Mouse (Mus musculus): ENCODE results near the gene Coro1b. TPM values are rescaled to one million over a fixed set of nuclear protein-coding genes. Genes with fewer than 3 reads are reported as not detected.

Coro1b gene
- polyA plus RNA-seq (2012; rRNA removed), result 657 and 730 TPM in 2 replicates

DNA sequence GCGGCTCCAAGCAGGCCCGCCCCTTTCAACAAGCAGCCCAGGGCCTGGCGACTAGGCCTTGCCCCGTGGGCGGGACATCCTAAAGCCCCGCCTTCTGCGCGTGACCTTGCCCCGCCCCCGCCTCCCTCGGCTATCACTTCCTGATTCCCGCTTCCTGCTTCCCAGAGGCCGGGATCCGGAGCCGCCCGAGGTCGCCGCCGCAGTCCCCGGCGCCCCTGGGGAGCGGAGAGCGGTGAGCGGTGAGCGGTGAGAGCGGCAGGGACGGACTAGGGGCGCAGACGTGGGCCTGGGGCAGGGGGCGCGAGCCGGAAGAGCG is at the start of gene Coro1b:
Gene Coro1b, plus strand, starts transcription at position 129 of the 316 bp plus-strand sequence.

DNA sequence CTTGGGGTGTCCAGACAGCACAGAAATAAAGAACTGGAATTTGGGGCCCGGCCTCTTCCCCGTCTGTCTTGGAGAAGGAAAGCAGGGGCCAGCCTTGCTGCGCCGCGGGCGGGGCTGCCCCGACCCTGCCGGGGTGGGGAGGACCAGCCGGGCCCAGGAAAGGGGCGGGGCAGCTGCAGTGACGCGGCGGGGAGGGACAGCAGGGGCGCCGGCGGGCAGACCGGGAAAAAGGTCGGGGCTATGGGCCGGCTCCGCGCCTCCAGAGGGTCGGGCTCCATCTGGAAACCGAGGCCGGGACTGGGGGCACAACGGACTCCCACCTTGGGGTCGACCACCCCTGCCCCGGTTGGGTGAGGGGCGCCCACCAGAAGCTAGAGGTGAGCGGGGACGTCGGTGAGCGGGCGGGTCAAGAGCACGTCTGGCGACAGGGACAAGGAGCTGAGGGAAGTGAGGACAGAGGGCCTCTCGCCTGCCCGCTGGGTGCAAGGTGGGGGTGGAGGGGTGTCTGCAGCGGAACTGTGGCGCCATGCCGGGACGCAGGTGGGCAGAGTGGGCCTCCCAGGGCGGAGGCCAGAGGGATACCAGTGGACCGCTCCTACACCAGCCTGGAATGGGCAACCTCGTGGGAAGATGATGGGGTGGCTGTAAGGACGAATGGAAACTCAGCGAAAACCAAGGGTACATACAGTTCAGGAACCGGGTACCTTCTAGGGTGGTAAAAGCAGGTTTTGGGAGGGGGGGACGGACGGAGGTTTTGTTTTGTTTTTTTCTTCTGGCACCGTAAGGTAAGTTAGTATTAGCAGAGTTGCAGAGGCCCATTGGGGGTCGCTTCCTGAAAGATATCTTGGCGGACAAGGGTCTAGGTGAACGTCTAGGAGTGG is 48.3 kb upstream of the Coro1b start, which contains the start of gene Pitpnm1:
Gene Pitpnm1, plus strand, starts transcription at position 162 of the 881 bp plus-strand sequence.

DNA sequence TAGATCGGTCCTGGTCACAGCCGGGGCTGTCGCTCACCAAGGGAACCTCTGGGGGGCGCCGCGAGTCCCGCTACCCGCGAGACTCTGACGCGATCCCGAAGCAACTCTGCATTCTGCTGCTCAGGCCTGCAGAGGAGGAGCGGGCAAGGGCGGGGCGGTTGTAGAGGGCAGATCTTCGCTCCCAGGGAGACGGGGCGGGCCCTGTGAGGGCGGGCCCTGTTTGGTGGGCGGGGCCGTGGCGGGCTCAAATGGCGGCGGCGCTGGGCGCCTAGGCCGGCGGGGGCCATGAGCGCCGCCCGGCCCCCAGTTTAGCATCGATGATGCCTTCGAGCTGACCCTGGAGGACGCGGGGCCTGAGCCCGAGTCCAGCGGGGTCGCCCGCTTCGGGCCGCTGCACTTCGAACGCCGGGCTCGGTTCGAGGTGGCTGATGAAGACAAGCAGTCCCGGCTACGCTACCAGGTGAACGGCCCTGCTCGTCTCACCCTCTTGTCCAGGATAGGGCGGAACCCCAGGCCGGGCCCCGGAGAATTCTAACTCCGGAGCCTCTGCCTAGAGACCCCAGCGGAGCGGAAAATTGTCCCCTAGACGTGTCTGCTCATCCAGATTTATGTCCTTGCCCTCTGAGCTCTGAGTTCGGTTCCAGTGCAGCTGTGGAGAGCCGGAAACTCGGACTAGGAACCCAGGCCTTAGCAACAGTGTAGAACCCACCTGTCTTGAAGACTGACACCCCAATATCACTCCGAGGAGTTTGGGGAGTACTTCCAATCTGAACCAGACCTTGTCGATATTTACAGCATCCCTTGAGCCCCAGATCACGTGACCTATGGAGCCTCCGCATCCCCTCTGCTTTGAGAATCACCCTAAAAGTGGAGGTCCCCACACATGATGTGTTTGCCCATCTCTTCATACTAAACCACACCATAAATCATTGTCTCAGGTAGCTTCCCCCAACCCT is 22.4 kb upstream of the Coro1b start, which contains the start of gene Aip:
Gene Aip, minus strand, starts transcription at position 118 of the 956 bp plus-strand sequence.

DNA sequence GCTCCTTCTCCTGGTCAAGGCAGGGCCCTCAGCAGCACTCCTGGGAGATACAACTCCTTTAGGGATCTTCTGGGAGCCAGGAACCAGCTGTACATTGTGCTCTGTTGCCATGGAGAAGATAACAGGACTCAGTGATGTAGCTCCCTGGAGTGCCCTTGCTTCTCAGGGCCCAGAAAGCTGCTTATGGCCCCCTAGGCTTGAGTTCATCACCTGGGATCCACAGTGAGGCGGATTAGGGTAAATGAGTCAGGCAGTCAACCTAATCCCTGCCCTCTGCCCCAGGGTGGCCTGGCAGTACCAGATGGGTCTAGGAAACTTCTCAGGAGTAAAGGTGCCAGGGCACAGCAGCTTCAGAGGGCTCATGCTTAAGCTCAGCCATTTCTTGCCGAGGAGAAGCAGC is 9.0 kb upstream of the Coro1b start, which contains the start of gene Gpr152:
Gene Gpr152, plus strand, starts transcription at position 342 of the 400 bp plus-strand sequence.

DNA sequence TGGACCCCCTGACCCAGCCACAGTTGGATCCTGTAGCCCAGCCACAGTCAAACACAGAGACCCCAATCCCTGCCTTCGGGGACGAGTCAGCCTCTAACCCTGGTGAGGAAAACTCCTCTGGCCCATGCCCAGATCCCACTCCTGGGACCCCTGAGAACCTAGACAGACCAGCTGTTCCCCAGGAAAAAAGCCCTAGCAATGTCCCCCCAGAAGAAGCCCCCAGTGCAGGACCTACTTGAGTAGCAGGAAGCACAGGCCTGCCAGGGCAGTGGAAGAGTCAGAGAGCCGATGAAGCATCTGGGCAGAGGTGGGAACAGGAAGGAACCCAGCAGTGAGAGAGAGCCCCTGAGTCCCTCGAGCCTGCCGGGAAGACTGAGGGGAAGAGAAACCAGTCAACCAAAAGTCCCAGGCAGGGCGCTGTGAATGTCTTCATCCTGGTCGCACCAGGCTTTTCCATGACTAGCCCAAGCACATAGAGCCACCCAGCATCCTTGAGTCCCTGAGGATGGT is 4.6 kb upstream of the Coro1b start, which contains the start of gene Cabp4:
Gene Cabp4, minus strand, starts transcription at position 275 of the 510 bp plus-strand sequence.

DNA sequence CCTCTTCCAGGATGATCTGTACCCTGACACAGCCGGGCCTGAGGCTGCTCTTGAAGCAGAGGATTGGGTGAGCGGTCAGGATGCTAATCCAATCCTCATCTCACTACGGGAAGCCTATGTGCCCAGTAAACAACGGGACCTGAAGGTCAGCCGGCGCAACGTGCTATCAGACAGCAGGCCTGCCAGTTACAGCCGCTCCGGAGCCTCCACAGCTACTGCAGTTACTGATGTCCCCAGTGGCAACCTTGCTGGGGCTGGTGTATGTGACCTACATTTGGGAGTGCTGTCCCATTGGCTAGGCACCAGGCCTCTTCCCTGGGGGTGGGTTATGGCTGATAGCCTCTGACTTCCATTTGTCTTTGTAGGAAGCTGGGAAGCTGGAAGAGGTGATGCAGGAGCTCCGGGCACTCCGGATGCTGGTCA is 4.8 kb downstream of the Coro1b start, which contains the start of gene Ptprcap:
Gene Ptprcap, plus strand, starts transcription at position 373 of the 423 bp plus-strand sequence.

DNA sequence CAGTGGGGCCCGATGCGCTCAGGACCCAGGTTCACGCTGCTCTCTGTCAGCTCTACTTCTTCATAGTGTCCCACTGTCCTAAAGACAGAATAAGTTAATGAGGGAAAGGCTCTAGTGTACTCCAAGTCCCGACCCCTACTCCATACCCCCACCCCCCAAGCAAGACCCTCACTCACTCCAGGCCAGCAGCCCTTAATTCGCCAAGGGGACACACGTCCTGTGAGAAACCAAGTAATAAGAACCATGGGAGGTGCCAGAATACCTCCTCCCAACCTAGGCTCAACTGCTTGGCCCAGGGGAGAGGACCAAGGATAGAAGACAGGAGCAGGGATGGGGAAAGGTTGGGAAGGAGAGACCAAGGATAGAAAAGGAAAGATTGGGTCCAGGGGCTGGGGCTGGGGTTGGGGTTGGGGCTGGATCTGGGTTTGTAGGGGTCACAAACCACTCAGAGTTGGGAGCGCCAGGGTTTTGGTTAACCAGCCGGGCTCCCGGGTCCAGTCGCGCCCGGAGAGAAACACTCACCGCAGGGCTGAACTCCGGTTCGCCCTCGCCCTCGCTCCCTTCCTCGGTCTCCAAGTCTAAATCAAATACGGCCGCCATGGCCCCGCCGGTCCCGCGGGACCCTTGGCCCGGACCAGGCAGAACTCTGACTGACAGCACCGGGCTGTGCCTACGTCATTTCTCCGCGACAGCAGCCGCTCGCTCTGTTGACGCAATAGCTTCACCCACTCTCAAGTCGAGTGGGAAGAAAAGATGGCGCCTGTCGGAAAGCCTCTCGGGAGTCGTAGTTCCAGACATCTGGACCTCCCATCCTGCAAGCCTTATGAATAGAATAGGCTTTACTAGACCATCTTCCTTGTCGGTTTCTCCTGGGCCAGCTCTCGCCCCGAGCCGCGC is 14.5 kb downstream of the Coro1b start, which contains the start of gene Rps6kb2:
Gene Rps6kb2, minus strand, starts transcription at position 709 of the 897 bp plus-strand sequence.

DNA sequence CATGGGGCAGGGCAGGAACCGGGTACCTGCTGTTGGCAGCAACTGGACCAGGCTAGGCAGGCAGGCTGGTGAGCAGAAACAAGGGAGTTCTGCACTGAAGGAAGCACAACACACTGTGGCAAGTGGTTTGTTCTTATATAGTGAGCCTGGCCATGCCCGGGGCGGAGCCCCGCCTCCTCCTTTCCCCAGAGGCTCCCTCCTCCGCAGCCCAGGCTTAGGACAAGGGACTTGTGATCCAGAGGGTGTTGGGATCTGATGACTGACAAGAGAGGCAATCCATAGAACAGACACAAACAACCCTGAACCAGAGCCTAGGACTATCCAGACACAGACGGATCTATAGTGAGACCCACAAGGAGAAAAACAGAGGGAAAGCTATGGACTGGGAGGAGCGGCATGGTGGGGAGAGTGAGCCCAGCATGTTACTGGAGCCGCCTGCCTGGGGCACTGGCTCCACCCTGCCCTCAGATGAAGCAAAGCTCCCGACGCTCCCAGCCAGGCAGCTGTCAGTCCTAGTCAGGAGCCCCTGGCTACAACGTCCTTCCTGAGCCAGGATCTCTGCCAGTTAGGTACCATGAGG is 27.0 kb downstream of the Coro1b start, which contains the start of gene Carns1:
Gene Carns1, minus strand, starts transcription at position 112 of the 580 bp plus-strand sequence.

DNA sequence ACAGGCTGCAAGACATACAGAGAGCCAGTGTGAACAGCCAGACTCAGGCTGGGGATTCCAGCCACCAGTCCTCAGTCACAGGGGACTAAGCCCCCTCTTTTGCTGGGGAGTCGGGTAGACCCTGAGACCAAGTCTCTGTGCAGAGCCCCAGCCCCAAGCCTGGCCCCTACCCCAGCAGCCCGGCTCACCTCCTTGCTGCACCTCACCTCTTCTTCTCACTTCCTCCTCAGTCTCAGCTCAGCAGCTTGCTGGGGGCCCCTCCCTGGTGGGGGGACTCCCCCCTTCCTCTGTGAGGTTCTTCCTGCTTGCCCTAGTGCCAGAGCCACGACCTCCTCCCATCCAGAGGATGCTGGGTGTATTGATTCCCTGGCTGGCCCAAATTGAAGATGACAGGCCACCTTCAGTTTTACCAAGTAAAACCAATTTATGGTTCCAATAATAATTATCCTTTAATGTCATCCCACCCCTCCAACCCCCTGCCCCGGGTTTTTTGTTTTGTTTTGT is 42.5 kb downstream of the Coro1b start, which contains the start of gene Tbc1d10c:
Gene Tbc1d10c, minus strand, starts transcription at position 454 of the 504 bp plus-strand sequence.

DNA sequence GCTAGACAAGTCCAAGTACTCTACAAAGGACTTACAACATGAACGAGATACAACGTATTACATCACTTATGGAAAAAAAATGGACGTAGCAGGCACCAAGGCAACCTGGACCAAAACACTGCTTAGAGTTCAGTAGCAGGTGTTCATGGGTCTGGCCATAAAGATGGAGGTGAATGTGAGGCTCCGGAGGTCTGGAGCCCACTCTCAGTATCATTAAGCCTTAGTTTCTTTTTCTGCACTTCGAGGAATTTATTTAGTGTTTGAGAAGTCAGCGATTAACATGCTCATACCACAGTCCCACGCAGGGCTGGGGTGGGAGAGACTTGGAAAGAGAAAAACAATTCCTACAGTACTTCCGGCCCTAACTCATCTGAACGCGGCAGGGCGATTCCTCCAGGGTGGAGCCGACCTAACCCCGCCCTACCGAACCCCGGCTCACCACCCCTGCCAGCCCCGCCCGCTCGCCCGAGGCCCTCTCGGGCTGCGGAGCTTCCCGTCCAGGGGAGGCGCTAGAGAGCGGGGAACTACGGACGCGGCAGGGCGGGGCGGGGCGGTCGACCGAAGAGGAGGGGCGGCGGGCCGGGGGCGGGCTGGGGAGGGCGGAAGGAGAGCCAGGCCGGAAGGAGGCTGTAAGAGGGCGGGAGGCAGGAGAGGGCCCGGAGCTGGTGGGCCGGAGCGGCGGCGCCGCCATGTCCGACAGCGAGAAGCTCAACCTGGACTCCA is 43.3 kb downstream of the Coro1b start, which contains the start of gene Ppp1ca:
Gene Ppp1ca, plus strand, starts transcription at position 538 of the 723 bp plus-strand sequence.

DNA sequence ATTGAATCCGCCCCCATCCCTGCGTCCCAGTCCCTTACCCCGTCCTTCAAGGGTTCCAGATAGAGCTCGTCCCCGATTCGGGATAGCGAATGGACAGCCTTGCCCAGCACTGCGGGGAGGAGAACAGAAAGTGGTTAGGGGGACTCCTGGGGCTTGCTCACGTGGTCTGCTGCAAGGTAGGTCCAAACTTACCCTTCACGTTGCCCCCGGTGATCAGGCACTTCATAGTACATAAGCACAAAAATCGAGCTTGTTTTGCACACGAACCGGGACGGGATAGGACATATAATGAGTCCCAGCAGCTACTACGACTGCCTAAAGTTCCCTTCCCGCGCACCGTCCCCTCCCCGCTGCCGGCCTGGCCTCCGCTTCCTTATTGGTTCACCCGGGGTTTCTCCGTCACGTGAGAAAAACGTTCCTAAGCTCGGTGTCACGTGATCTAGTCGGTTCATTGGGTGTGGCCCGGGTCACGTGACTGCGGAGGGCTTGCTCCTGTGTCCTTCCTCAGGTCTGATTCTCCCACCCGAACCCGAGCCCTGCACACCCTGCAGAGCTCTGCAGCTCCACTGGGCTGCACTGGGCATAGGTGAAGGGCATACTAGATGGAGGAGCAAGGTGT is 53.0 kb downstream of the Coro1b start, which contains the start of gene Rad9a:
Gene Rad9a, minus strand, starts transcription at position 372 of the 619 bp plus-strand sequence.

Other genes with a start within 250 kb of the Coro1b start
- 146 and 188 TPM in 2 replicates for gene Tcirg1, start 241.5 kb upstream of the Coro1b start, polyA plus RNA-seq (2012; rRNA removed)
- gene Ndufs8, start 235.8 kb upstream of the Coro1b start, polyA plus RNA-seq (2012; rRNA removed), result 279 and 336 TPM in 2 replicates
- gene Aldh3b1, start 218.8 kb upstream of the Coro1b start, polyA plus RNA-seq (2012; rRNA removed), result 14.9 and 17.0 TPM in 2 replicates
- gene Unc93b1, start 213.4 kb upstream of the Coro1b start, polyA plus RNA-seq (2012; rRNA removed), result 160 and 202 TPM in 2 replicates
- 0.15 and 0.35 TPM in 2 replicates for gene Aldh3b3, start 190.0 kb upstream of the Coro1b start, polyA plus RNA-seq (2012; rRNA removed)
- gene Aldh3b2, start 176.3 kb upstream of the Coro1b start, polyA plus RNA-seq (2012; rRNA removed), result 14.5 and 14.7 TPM in 2 replicates
- gene Acy3, start 162.0 kb upstream of the Coro1b start, polyA plus RNA-seq (2012; rRNA removed), result 55.2 and 55.9 TPM in 2 replicates
- not detected in 2 replicates for gene Tbx10, start 155.9 kb upstream of the Coro1b start, polyA plus RNA-seq (2012; rRNA removed)
- 18.7 and 25.7 TPM in 2 replicates for gene Nudt8, start 148.0 kb upstream of the Coro1b start, polyA plus RNA-seq (2012; rRNA removed)
- 2.1 and 2.5 TPM in 2 replicates for gene Gm49405, start 148.0 kb upstream of the Coro1b start, polyA plus RNA-seq (2012; rRNA removed)
- gene Doc2g, start 145.3 kb upstream of the Coro1b start, polyA plus RNA-seq (2012; rRNA removed), result 10.8 and 11.5 TPM in 2 replicates
- 185 and 192 TPM in 2 replicates for gene Ndufv1, start 135.8 kb upstream of the Coro1b start, polyA plus RNA-seq (2012; rRNA removed)
- 871 and 970 TPM in 2 replicates for gene Gstp1, start 110.6 kb upstream of the Coro1b start, polyA plus RNA-seq (2012; rRNA removed)
- gene Gstp2, start 102.6 kb upstream of the Coro1b start, polyA plus RNA-seq (2012; rRNA removed), result 192 and 247 TPM in 2 replicates
- 8.4 and 8.5 TPM in 2 replicates for gene Gstp3, start 89.0 kb upstream of the Coro1b start, polyA plus RNA-seq (2012; rRNA removed)
- 2.5 TPM in 1 of 2 replicates, not detected in the other for gene Cabp2, start 67.0 kb upstream of the Coro1b start, polyA plus RNA-seq (2012; rRNA removed)
- gene Cdk2ap2, start 51.4 kb upstream of the Coro1b start, polyA plus RNA-seq (2012; rRNA removed), result 321 and 393 TPM in 2 replicates
- 133 and 136 TPM in 2 replicates for gene Pitpnm1, start 48.6 kb upstream of the Coro1b start, polyA plus RNA-seq (2012; rRNA removed)
- 65.0 and 68.8 TPM in 2 replicates for gene Aip, start 22.8 kb upstream of the Coro1b start, polyA plus RNA-seq (2012; rRNA removed)
- 0.02 and 0.05 TPM in 2 replicates for gene Gpr152, start 8.8 kb upstream of the Coro1b start, polyA plus RNA-seq (2012; rRNA removed)
- gene Cabp4, start 4.6 kb upstream of the Coro1b start, polyA plus RNA-seq (2012; rRNA removed), result 0.15 and 0.28 TPM in 2 replicates
- 74.8 and 129 TPM in 2 replicates for gene Ptprcap, start 5.0 kb downstream of the Coro1b start, polyA plus RNA-seq (2012; rRNA removed)
- gene Rps6kb2, start 14.7 kb downstream of the Coro1b start, polyA plus RNA-seq (2012; rRNA removed), result 38.0 and 53.9 TPM in 2 replicates
- gene Carns1, start 26.9 kb downstream of the Coro1b start, polyA plus RNA-seq (2012; rRNA removed), result 5.3 and 9.0 TPM in 2 replicates
- gene Tbc1d10c, start 42.7 kb downstream of the Coro1b start, polyA plus RNA-seq (2012; rRNA removed), result 9.9 and 10.0 TPM in 2 replicates
- gene Ppp1ca, start 43.4 kb downstream of the Coro1b start, polyA plus RNA-seq (2012; rRNA removed), result 488 and 523 TPM in 2 replicates
- gene Rad9a, start 53.0 kb downstream of the Coro1b start, polyA plus RNA-seq (2012; rRNA removed), result 15.7 and 22.4 TPM in 2 replicates
- gene Clcf1, start 65.6 kb downstream of the Coro1b start, polyA plus RNA-seq (2012; rRNA removed), result 8.3 and 14.8 TPM in 2 replicates
- not detected in 2 replicates for gene AC109138.7, start 65.7 kb downstream of the Coro1b start, polyA plus RNA-seq (2012; rRNA removed)
- 86.7 and 104 TPM in 2 replicates for gene Pold4, start 83.3 kb downstream of the Coro1b start, polyA plus RNA-seq (2012; rRNA removed)
- 188 and 216 TPM in 2 replicates for gene Ssh3, start 120.6 kb downstream of the Coro1b start, polyA plus RNA-seq (2012; rRNA removed)
- gene Ankrd13d, start 134.5 kb downstream of the Coro1b start, polyA plus RNA-seq (2012; rRNA removed), result 4.3 and 7.3 TPM in 2 replicates
- 120 and 123 TPM in 2 replicates for gene Grk2, start 157.6 kb downstream of the Coro1b start, polyA plus RNA-seq (2012; rRNA removed)
- gene Kdm2a, start 249.7 kb downstream of the Coro1b start, polyA plus RNA-seq (2012; rRNA removed), result 57.0 and 63.9 TPM in 2 replicates